Mouse (Mus musculus) neural tube, embryonic 15.5 days (tissue): Measurements from ENCODE around the gene Foxd1. TPM values are rescaled to one million over a fixed set of nuclear protein-coding genes. Genes with fewer than 3 reads are reported as not detected.
A peak's percentile ranks its signal among the peaks of the same experiment; 100 is the strongest.

Experiments
- ATAC-seq: fragments of 200-750 bp; cut with Nextera tagmentation; 2 replicates; pipeline ENCODE4 v1.8.0; 2017; ENCODE audit warnings: mild to moderate bottlenecking, moderate TSS enrichment, moderate library complexity; ENCODE audit not compliant: low FRiP score
- H3K27ac ChIP-seq: fragments of 300-500 bp; sonication (generic); replicated peaks from 2 replicates; pipeline ENCODE4 v1.5.1; 2015; ENCODE audit warnings: mild to moderate bottlenecking, inconsistent platforms
- H3K27me3 ChIP-seq: fragments of 300-500 bp; sonication (generic); replicated peaks from 2 replicates; pipeline ENCODE4 v1.6.1; 2015; ENCODE audit warnings: inconsistent platforms
- H3K36me3 ChIP-seq: fragments of 300-500 bp; sonication (generic); 2 replicates; pipeline ENCODE4 v1.6.1; 2015; ENCODE audit warnings: inconsistent platforms
- H3K4me1 ChIP-seq: fragments of 300-500 bp; sonication (generic); 2 replicates; pipeline ENCODE4 v1.6.1; 2015; ENCODE audit warnings: inconsistent platforms
- H3K4me2 ChIP-seq: fragments of 300-500 bp; sonication (generic); 2 replicates; pipeline ENCODE4 v1.6.1; 2015; ENCODE audit warnings: inconsistent platforms, mild to moderate bottlenecking, moderate library complexity
- H3K4me3 ChIP-seq: fragments of 300-500 bp; sonication (generic); replicated peaks from 2 replicates; pipeline ENCODE4 v1.5.1; 2015; ENCODE audit warnings: mild to moderate bottlenecking, inconsistent platforms
- H3K9ac ChIP-seq: fragments of 300-500 bp; sonication (generic); replicated peaks from 2 replicates; pipeline ENCODE4 v1.6.1; 2015; ENCODE audit warnings: mild to moderate bottlenecking, inconsistent platforms
- H3K9me3 ChIP-seq: fragments of 300-500 bp; sonication (generic); replicated peaks from 2 replicates; pipeline ENCODE4 v1.6.1; 2016; ENCODE audit warnings: inconsistent platforms
- WGBS: fragments of 180-500 bp; shearing (Covaris S2); methylation state at CpG from one replicate; pipeline ENCODE4 v1.1.7; 2015; ENCODE audit warnings: mixed read lengths; 5-methylcytosine and 5-hydroxymethylcytosine counted together
- polyA plus RNA-seq: library from polyadenylated mRNA; unstranded; fragments of >200 nt; fragmentation: Nextera tagmentation; extraction: Ambion mirVana; gene quantifications from 2 replicates; pipeline ENCODE4 v1.2.1, GENCODE M21; 2015

The Foxd1 gene
- polyA plus RNA-seq, 1 experiment from 2014 or later: 0.65 TPM

GRCm38 (mm10) chr13:98317246-98317677 lies 36.8 kb upstream of the Foxd1 start:
- H3K4me1 ChIP-seq: peaks cover 21% of the 10 kb centered on the region
- H3K27me3 ChIP-seq: no peaks in the 10 kb centered on the region
- peak overlapping the region; percentile 88 for H3K27ac ChIP-seq
- 4% methylated on average over 16 of the region's 16 CpGs for WGBS
- H3K4me2 ChIP-seq: peak overlapping the region; percentile 81
- peak overlapping the region; percentile 75 for H3K9ac ChIP-seq
- peak; percentile 7 for ATAC-seq
- peaks cover 12% of the 10 kb centered on the region for H3K36me3 ChIP-seq
- H3K4me3 ChIP-seq: peak overlapping the region; percentile 69
- H3K9me3 ChIP-seq: no peaks in the 10 kb centered on the region

- Histone ChIP-seq H3K36me3 (peaks cover 7% of the 10 kb centered on the region; the same call in 1 of the 2 replicates), H3K4me1 (peaks cover 21% of the 10 kb centered on the region), H3K9ac (peak overlapping the region; percentile 75; the same call in 1 of the 2 replicates), H3K27ac (no peak overlapping the region), H3K4me2 (peak overlapping the region; percentile 81), H3K9me3 (no peaks in the 10 kb centered on the region), H3K27me3 (no peaks in the 10 kb centered on the region), H3K4me3 (peak overlapping the region; percentile 69; the same call in 1 of the 2 replicates)
- ATAC-seq: no peak
- 90% methylated on average over 6 of the region's 6 CpGs for WGBS
Observed at GRCm38 (mm10) chr13:98317911-98318310, 36.1 kb upstream of the Foxd1 start.

GRCm38 (mm10) chr13:98325034-98325433 lies 29.0 kb upstream of the Foxd1 start:
- Histone ChIP-seq H3K4me3 (no peak overlapping the region), H3K27me3 (no peaks in the 10 kb centered on the region), H3K9ac (no peak overlapping the region), H3K9me3 (no peaks in the 10 kb centered on the region), H3K27ac (no peak overlapping the region), H3K4me2 (no peak overlapping the region), H3K36me3 (no peaks in the 10 kb centered on the region), H3K4me1 (no peaks in the 10 kb centered on the region)
- ATAC-seq: no peak
- 86% methylated on average over 11 of the region's 11 CpGs for WGBS

GRCm38 (mm10) chr13:98332106-98332505 lies 21.9 kb upstream of the Foxd1 start:
- WGBS: 56% methylated on average over 2 of the region's 2 CpGs
- no peaks in the 10 kb centered on the region for H3K4me1 ChIP-seq
- H3K27me3 ChIP-seq: no peaks in the 10 kb centered on the region
- no peak for ATAC-seq
- H3K9me3 ChIP-seq: no peaks in the 10 kb centered on the region
- no peak overlapping the region for H3K9ac ChIP-seq
- no peak overlapping the region for H3K4me2 ChIP-seq
- H3K36me3 ChIP-seq: no peaks in the 10 kb centered on the region
- no peak overlapping the region for H3K4me3 ChIP-seq
- no peak overlapping the region for H3K27ac ChIP-seq

- Histone ChIP-seq H3K9me3 (no peaks in the 10 kb centered on the region), H3K4me1 (no peaks in the 10 kb centered on the region), H3K4me3 (no peak overlapping the region), H3K27me3 (0 out of 2 replicates have a peak, but pooled peaks cover 4% of the 10 kb centered on the region), H3K9ac (no peak overlapping the region), H3K36me3 (no peaks in the 10 kb centered on the region), H3K27ac (no peak overlapping the region), H3K4me2 (no peak overlapping the region)
- WGBS: 86% methylated on average over 1 of the region's 1 CpGs
- ATAC-seq: no peak
Observed at GRCm38 (mm10) chr13:98336205-98336604, 17.8 kb upstream of the Foxd1 start.

- Histone ChIP-seq H3K9me3 (no peaks in the 10 kb centered on the region), H3K36me3 (no peaks in the 10 kb centered on the region), H3K4me3 (no peak overlapping the region), H3K4me1 (no peaks in the 10 kb centered on the region), H3K27me3 (peaks cover 11% of the 10 kb centered on the region; the same call in 1 of the 2 replicates), H3K4me2 (no peak overlapping the region), H3K9ac (no peak overlapping the region), H3K27ac (no peak overlapping the region)
- 82% methylated on average over 5 of the region's 5 CpGs for WGBS
- no peak for ATAC-seq
Observed at GRCm38 (mm10) chr13:98340506-98340905, 13.5 kb upstream of the Foxd1 start.

- Histone ChIP-seq H3K4me2 (no peak overlapping the region), H3K9ac (no peak overlapping the region), H3K27ac (no peak overlapping the region), H3K4me1 (peaks cover 10% of the 10 kb centered on the region), H3K4me3 (no peak overlapping the region), H3K9me3 (no peaks in the 10 kb centered on the region), H3K36me3 (no peaks in the 10 kb centered on the region), H3K27me3 (peaks cover 69% of the 10 kb centered on the region)
- 83% methylated on average over 4 of the region's 4 CpGs for WGBS
- no peak for ATAC-seq
Observed at GRCm38 (mm10) chr13:98349491-98349890, 4.6 kb upstream of the Foxd1 start.

- Histone ChIP-seq H3K36me3 (no peaks in the 10 kb centered on the region), H3K27me3 (peaks cover 66% of the 10 kb centered on the region), H3K27ac (no peak overlapping the region), H3K4me1 (peaks cover 24% of the 10 kb centered on the region), H3K4me2 (no peak overlapping the region), H3K4me3 (no peak overlapping the region), H3K9ac (no peak overlapping the region), H3K9me3 (no peaks in the 10 kb centered on the region)
- no peak for ATAC-seq
- WGBS: 7% methylated on average over 8 of the region's 8 CpGs
Observed at GRCm38 (mm10) chr13:98351527-98351926, 2.5 kb upstream of the Foxd1 start.

- H3K4me2 ChIP-seq: no peak overlapping the region
- peaks cover 67% of the 10 kb centered on the region for H3K27me3 ChIP-seq
- peaks cover 24% of the 10 kb centered on the region for H3K4me1 ChIP-seq
- no peak for ATAC-seq
- H3K9ac ChIP-seq: no peak overlapping the region
- no peak overlapping the region for H3K27ac ChIP-seq
- H3K4me3 ChIP-seq: no peak overlapping the region
- H3K36me3 ChIP-seq: no peaks in the 10 kb centered on the region
- 8% methylated on average over 14 of the region's 14 CpGs for WGBS
- H3K9me3 ChIP-seq: no peaks in the 10 kb centered on the region
Observed at GRCm38 (mm10) chr13:98352381-98352975, 1.6 kb upstream of the Foxd1 start.

GRCm38 (mm10) chr13:98353709-98354089 lies 343 bp upstream of the Foxd1 start:
- Histone ChIP-seq H3K4me2 (peak overlapping the region; percentile 57), H3K4me3 (peak overlapping the region; percentile 39), H3K4me1 (peaks cover 24% of the 10 kb centered on the region), H3K27me3 (peaks cover 76% of the 10 kb centered on the region), H3K9ac (no peak overlapping the region), H3K9me3 (no peaks in the 10 kb centered on the region), H3K27ac (no peak overlapping the region), H3K36me3 (no peaks in the 10 kb centered on the region)
- under 1% methylated on average over 13 of the region's 13 CpGs for WGBS
- ATAC-seq: 0 out of 2 replicates have a peak, but pooled peaks have one; percentile 7

- H3K4me3 ChIP-seq: peak overlapping the region; percentile 39
- H3K4me1 ChIP-seq: peaks cover 24% of the 10 kb centered on the region
- WGBS: under 1% methylated on average over 88 of the region's 102 CpGs
- H3K9me3 ChIP-seq: no peaks in the 10 kb centered on the region
- no peaks in the 10 kb centered on the region for H3K36me3 ChIP-seq
- H3K27ac ChIP-seq: no peak overlapping the region
- H3K4me2 ChIP-seq: peak overlapping the region; percentile 57
- ATAC-seq: peak; percentile 49; the same call in 1 of the 2 replicates
- H3K27me3 ChIP-seq: peaks cover 74% of the 10 kb centered on the region
- no peak overlapping the region for H3K9ac ChIP-seq
Observed at GRCm38 (mm10) chr13:98354871-98355558, 973 bp downstream of the Foxd1 start.

GRCm38 (mm10) chr13:98355559-98356111 lies 1.6 kb downstream of the Foxd1 start:
- Histone ChIP-seq H3K9ac (no peak overlapping the region), H3K36me3 (no peaks in the 10 kb centered on the region), H3K4me2 (peak overlapping the region; percentile 57), H3K4me3 (peak overlapping the region; percentile 39), H3K27ac (no peak overlapping the region), H3K27me3 (peaks cover 74% of the 10 kb centered on the region), H3K4me1 (peaks cover 24% of the 10 kb centered on the region), H3K9me3 (no peaks in the 10 kb centered on the region)
- under 1% methylated on average over 71 of the region's 81 CpGs for WGBS
- ATAC-seq: no peak
